Mouse (Mus musculus) liver, embryonic 16.5 days (tissue): ENCODE data around the gene Dolpp1. TPM values are rescaled to one million over a fixed set of nuclear protein-coding genes. Genes with fewer than 3 reads are reported as not detected.
A peak's percentile ranks its signal among the peaks of the same experiment; 100 is the strongest.

Experiments
- ATAC-seq: fragments of 200-750 bp; cut with Nextera tagmentation; 2 replicates; pipeline ENCODE4 v1.8.0; 2017; ENCODE audit warnings: low read depth, mild to moderate bottlenecking, moderate number of reproducible peaks, moderate library complexity
- H3K27ac ChIP-seq: fragments of 300-500 bp; sonication (generic); 2 replicates; pipeline ENCODE4 v1.5.1; 2014; ENCODE audit warnings: mild to moderate bottlenecking, low read length
- H3K27me3 ChIP-seq: fragments of 300-500 bp; sonication (generic); 2 replicates; pipeline ENCODE4 v1.6.1; 2014; ENCODE audit warnings: low read depth, low read length, mixed read lengths; ENCODE audit not compliant: control insufficient read depth, insufficient read depth
- H3K36me3 ChIP-seq: fragments of 300-500 bp; sonication (generic); 2 replicates; pipeline ENCODE4 v1.6.1; 2014; ENCODE audit warnings: mild to moderate bottlenecking; ENCODE audit not compliant: control insufficient read depth, insufficient read depth
- H3K4me1 ChIP-seq: fragments of 300-500 bp; sonication (generic); 2 replicates; pipeline ENCODE4 v1.6.1; 2014; ENCODE audit warnings: low read depth, low read length, mixed read lengths; ENCODE audit not compliant: control insufficient read depth
- H3K4me2 ChIP-seq: fragments of 300-500 bp; sonication (generic); 2 replicates; pipeline ENCODE4 v1.6.1; 2014; ENCODE audit warnings: low read depth, low read length, mixed read lengths
- H3K4me3 ChIP-seq: fragments of 300-500 bp; sonication (generic); 2 replicates; pipeline ENCODE4 v1.5.1; 2014; ENCODE audit warnings: low read depth, mild to moderate bottlenecking, low read length
- H3K9ac ChIP-seq: fragments of 300-500 bp; sonication (generic); 2 replicates; pipeline ENCODE4 v1.6.1; 2014; ENCODE audit warnings: low read depth, low read length
- H3K9me3 ChIP-seq: fragments of 300-500 bp; sonication (generic); replicated peaks from 2 replicates; pipeline ENCODE4 v1.6.1; 2016; ENCODE audit warnings: low read length; ENCODE audit not compliant: control insufficient read depth
- WGBS: fragments of 180-500 bp; shearing (Covaris S2); extraction: QIAGEN DNeasy Blood & Tissue Kit; methylation state at CpG from one replicate; pipeline ENCODE4 v1.1.7; 2014; ENCODE audit not compliant: insufficient replicate concordance; 5-methylcytosine and 5-hydroxymethylcytosine counted together
- polyA plus RNA-seq: library from polyadenylated mRNA; unstranded; fragments of >200 nt; fragmentation: Nextera tagmentation; extraction: Ambion mirVana; gene quantifications from 2 replicates; pipeline ENCODE4 v1.2.1, GENCODE M21; 2015

The Dolpp1 gene
- 14.7 and 16.5 TPM in 2 replicates for polyA plus RNA-seq

DNA sequence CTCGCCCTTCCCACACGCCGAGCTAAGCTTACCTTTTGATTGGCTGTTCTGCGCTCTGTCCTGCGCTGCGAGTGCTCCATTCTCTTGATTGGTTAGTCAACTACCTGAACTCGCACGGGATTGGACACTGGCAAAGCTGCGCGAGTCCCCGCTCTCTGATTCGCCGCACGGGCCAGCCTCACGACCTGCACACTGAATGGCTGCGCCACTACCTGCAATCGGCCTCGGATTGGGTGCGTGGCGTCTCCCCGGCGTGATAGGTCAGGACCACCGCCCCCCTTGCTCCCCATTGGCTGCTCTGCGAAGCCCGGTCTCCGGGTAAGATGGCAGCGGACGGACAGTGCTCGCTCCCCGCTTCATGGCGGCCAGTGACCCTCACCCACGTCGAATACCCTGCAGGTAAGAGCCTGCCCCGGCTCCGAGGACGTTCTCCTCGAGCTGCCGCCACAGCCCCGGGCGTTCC, at the start of gene Dolpp1:
Dolpp1 (plus strand) TSS at position 141 of the 463 bp plus-strand sequence.
- WGBS = under 1% methylated on average over 40 of the region's 40 CpGs
- H3K36me3 ChIP-seq = peaks cover 1% of the 10 kb centered on the region; the same call in 1 of the 2 replicates
- peak within 1 kb of the TSS; percentile 97 for H3K4me2 ChIP-seq
- H3K4me3 ChIP-seq = peak within 1 kb of the TSS; percentile 81
- H3K9me3 ChIP-seq = 0 out of 2 replicates have a peak, but pooled peaks cover 2% of the 10 kb centered on the region
- peak within 1 kb of the TSS; percentile 82 for H3K9ac ChIP-seq
- no peaks in the 10 kb centered on the region for H3K27me3 ChIP-seq
- peaks cover 20% of the 10 kb centered on the region for H3K4me1 ChIP-seq
- peak; percentile 97 for ATAC-seq
- peak within 1 kb of the TSS; percentile 85 for H3K27ac ChIP-seq

DNA sequence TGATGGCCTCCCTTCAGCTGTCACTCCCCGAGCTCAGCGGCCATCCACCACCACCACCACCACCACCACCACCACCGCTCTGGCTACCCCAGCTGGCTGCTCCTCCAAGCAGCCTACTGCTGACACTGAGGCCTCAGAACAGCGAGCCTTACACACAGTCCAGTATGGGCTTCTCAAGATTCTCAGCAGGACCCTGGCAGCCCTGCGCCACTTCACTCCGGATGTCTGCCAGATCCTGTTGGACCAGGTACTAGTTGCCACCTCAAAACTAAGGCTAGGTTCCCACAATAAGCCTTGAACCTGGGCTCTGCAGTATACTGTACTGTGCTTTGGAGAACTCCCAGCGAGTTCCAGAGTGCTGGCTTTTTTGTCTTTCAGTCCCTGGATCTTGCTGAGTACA, 49.5 kb upstream of the Dolpp1 start:
- Histone ChIP-seq H3K36me3 (peaks cover 50% of the 10 kb centered on the region), H3K9ac (no peak overlapping the region), H3K27me3 (no peaks in the 10 kb centered on the region), H3K4me2 (no peak overlapping the region), H3K4me3 (no peak overlapping the region), H3K9me3 (no peaks in the 10 kb centered on the region), H3K27ac (no peak overlapping the region), H3K4me1 (no peaks in the 10 kb centered on the region)
- WGBS = 87% methylated on average over 7 of the region's 7 CpGs
- no peak for ATAC-seq

DNA sequence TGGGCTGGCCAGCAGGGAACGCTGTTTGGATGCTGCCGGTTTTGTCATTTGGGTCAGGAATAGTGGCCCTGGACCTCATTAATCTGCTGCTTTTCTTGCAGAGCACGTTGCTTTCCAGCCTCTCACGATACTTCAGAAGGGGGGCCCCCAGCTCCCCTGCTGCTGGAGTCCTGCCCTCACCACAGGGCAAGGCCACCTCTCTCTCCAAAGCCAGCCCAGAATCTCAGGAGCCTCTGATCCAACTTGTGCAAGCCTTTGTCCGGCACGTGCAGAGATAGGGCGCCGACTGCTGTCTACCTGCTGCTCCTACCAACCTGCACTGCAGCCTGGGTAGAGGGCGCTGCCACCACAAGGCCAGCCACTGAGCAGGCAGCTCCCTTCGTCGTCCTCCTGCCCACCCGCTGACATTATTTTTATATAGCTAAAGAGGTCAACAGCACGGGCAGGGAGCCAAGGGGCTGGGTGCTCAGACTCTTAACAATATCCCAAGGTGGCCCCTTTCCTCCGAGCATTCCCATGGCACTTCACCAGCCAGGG, 48.4 kb upstream of the Dolpp1 start:
- H3K9me3 ChIP-seq = no peaks in the 10 kb centered on the region
- H3K27ac ChIP-seq = no peak overlapping the region
- peaks cover 50% of the 10 kb centered on the region for H3K36me3 ChIP-seq
- H3K4me3 ChIP-seq = no peak overlapping the region
- no peak overlapping the region for H3K4me2 ChIP-seq
- no peak overlapping the region for H3K9ac ChIP-seq
- ATAC-seq = no peak
- no peaks in the 10 kb centered on the region for H3K4me1 ChIP-seq
- 80% methylated on average over 14 of the region's 14 CpGs for WGBS
- no peaks in the 10 kb centered on the region for H3K27me3 ChIP-seq

DNA sequence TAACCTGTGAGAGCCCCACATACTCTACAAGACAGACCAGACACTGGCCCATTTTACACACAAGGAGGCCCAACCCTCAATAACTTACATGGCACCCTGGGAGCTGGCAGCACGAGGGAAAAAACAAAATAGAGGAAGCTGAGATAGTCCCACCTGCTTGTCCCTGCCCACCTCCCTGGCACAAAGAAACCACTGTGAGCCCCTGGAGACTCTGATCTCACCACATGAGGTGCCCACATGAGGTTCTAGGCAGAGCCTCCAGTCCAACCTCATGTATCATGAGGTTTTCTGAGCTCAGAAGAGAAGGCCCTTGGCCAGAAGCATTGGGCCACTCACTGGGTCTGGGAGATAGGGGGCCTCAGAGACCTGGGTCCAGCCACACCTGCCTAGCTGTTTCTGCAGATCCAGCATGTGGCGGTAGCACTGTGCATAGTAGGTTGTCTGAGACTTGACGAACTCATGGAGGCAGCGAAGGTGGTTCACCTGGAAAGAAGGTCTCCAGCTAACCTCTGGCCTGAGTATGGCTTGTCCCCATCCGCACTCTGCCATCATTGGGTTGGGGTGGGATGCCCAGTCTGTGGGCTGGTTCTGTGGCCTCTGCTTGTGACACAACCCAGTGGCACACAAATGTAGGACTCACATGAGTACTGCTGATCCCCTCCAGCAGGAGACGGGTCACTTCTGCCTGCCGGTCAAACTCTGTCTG, 45.9 kb upstream of the Dolpp1 start:
- H3K27ac ChIP-seq = no peak overlapping the region
- H3K9ac ChIP-seq = no peak overlapping the region
- WGBS = 79% methylated on average over 7 of the region's 7 CpGs
- no peak overlapping the region for H3K4me3 ChIP-seq
- no peaks in the 10 kb centered on the region for H3K27me3 ChIP-seq
- no peak for ATAC-seq
- H3K4me2 ChIP-seq = no peak overlapping the region
- no peaks in the 10 kb centered on the region for H3K4me1 ChIP-seq
- H3K9me3 ChIP-seq = no peaks in the 10 kb centered on the region
- H3K36me3 ChIP-seq = peaks cover 31% of the 10 kb centered on the region

DNA sequence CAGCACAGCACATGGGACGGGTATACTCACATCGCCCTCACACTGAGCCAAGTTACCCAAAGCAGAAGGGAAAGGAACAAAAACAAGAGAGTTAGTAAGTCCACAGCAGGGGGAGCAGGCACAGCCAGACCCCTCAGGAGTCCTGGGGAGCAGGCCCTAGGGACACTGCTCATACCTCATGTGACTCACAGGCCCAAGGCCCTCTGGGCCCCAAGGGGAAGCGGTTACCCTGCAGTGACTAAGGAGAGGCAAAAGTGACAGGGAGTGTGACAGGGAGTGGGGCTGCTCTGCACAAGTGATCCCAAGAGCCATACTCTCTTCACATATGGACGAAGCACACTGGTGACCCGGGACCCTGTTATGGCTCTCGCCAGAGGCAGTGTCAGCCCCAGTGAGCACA, 42.9 kb upstream of the Dolpp1 start:
- no peak for ATAC-seq
- H3K9ac ChIP-seq = no peak overlapping the region
- whole genome bisulfite sequencing = 81% methylated on average over 6 of the region's 6 CpGs
- peaks cover 5% of the 10 kb centered on the region; the same call in 1 of the 2 replicates for H3K36me3 ChIP-seq
- H3K4me2 ChIP-seq = no peak overlapping the region
- H3K27me3 ChIP-seq = no peaks in the 10 kb centered on the region
- no peak overlapping the region for H3K27ac ChIP-seq
- H3K4me3 ChIP-seq = no peak overlapping the region
- no peaks in the 10 kb centered on the region for H3K4me1 ChIP-seq
- no peaks in the 10 kb centered on the region for H3K9me3 ChIP-seq

DNA sequence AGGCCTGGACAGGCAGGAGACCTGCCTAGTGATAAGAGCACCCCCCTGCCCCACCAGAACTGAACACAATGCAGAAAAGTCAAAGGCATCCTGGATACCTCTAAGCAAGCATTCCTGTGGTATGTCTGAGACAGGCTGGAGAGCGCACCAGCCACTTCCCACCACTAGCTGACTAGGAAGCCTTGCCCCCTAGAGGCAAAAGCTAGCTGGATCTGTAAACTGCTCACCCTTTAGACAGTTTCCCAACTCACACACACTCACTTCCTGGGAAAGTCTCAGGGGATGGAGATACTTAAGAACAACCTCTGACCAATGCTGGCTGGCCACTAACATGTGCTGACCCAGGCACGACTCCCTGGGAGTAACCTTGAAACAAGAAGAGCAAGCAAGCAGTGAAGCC, 40.9 kb upstream of the Dolpp1 start:
- no peak overlapping the region for H3K4me2 ChIP-seq
- H3K9ac ChIP-seq = no peak overlapping the region
- H3K27ac ChIP-seq = no peak overlapping the region
- no peaks in the 10 kb centered on the region for H3K9me3 ChIP-seq
- 82% methylated on average over 2 of the region's 2 CpGs for WGBS
- H3K4me1 ChIP-seq = no peaks in the 10 kb centered on the region
- no peak overlapping the region for H3K4me3 ChIP-seq
- no peaks in the 10 kb centered on the region for H3K27me3 ChIP-seq
- ATAC-seq = no peak
- H3K36me3 ChIP-seq = no peaks in the 10 kb centered on the region

DNA sequence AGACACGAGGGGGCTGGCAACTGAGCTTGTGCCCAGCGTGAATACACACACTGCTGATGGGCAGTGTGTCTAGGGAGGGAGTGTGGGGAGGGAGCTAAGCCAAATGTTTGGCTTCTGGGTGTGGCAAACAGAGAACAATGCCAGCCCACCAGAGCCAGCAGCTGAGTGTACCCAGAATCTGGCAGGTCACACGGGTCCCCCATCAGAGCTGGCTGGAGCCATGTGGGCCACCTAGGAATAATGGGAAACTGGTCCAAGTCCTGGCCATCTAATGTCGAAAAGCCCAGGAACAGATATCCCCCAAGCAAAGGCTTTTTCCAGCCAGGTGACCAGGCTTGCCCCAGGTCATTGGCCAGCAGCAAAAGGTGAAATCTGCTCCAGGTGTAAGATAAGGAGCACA, 36.2 kb upstream of the Dolpp1 start:
- Histone ChIP-seq H3K9me3 (no peaks in the 10 kb centered on the region), H3K36me3 (no peaks in the 10 kb centered on the region), H3K27me3 (no peaks in the 10 kb centered on the region), H3K4me2 (no peak overlapping the region), H3K27ac (no peak overlapping the region), H3K4me3 (no peak overlapping the region), H3K4me1 (peaks cover 22% of the 10 kb centered on the region), H3K9ac (no peak overlapping the region)
- ATAC-seq = no peak
- 44% methylated on average over 4 of the region's 4 CpGs for WGBS

DNA sequence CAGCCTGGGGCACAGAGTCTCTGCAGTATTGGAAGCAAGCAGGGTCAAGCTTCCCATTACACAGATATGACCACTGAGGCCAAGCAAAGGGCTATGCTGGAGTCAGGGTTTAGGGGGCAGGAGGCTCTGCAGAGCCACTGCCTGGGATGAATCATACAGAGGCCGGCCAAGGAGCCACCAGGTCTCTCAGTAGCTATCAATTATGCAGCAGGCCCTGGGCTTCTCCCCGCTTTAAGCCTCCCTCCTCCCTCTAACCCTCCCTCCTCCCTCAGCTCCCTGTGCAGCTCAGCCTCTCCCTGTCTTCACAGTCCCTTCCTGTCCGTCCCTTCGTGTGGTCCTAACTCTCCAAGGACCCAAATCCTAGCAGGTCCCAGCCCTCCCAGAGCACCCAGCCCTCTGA, 35.8 kb upstream of the Dolpp1 start:
- no peak overlapping the region for H3K9ac ChIP-seq
- no peaks in the 10 kb centered on the region for H3K36me3 ChIP-seq
- no peak overlapping the region for H3K27ac ChIP-seq
- no peak overlapping the region for H3K4me2 ChIP-seq
- no peak overlapping the region for H3K4me3 ChIP-seq
- 59% methylated on average over 4 of the region's 4 CpGs for WGBS
- no peaks in the 10 kb centered on the region for H3K27me3 ChIP-seq
- no peaks in the 10 kb centered on the region for H3K9me3 ChIP-seq
- no peak for ATAC-seq
- peaks cover 22% of the 10 kb centered on the region for H3K4me1 ChIP-seq

DNA sequence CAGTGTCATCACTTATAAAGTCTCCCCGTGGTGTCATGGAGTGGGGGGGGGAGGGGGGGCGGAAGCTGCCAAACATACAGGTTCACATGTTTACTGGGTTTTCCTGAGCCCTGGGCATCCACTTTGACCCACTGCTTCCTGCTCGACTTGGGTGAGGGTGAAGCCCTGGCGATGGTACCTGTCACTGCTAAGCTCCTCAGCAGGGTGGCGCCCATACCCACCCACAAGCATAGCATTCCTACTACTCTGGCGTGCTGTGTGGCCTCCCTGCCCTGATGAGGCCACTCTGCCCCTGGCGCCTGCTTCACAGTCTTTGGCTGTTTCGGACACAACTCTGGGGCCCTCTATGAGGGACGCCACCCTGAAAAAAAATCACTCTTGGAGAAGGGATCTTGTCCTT, 35.1 kb upstream of the Dolpp1 start:
- H3K4me3 ChIP-seq = no peak overlapping the region
- H3K9me3 ChIP-seq = no peaks in the 10 kb centered on the region
- ATAC-seq = no peak
- no peak overlapping the region for H3K4me2 ChIP-seq
- no peaks in the 10 kb centered on the region for H3K36me3 ChIP-seq
- WGBS = 63% methylated on average over 9 of the region's 9 CpGs
- no peaks in the 10 kb centered on the region for H3K27me3 ChIP-seq
- no peak overlapping the region for H3K9ac ChIP-seq
- no peak overlapping the region for H3K27ac ChIP-seq
- H3K4me1 ChIP-seq = peaks cover 22% of the 10 kb centered on the region
